Mouse (Mus musculus) heart, adult 2 months (tissue): ENCODE results near the gene 1700123L14Rik. TPM values are rescaled to one million over a fixed set of nuclear protein-coding genes. Genes with fewer than 3 reads are reported as not detected.

Source experiments
- DNase-seq, 2 experiments: peaks; one replicate each; pipeline ENCODE4 v3.0.0; 2021
- H3K27ac ChIP-seq: fragments of 200-600 bp; 2 replicates; pipeline ENCODE4 v1.8.1; 2022
- H3K27me3 ChIP-seq: fragments of 200-500 bp; 2 replicates; pipeline ENCODE4 v1.6.1; 2012; ENCODE audit warnings: mild to moderate bottlenecking, low read length, inconsistent platforms, mixed read lengths; ENCODE audit not compliant: control insufficient read depth, insufficient read depth
- H3K36me3 ChIP-seq: fragments of 200-500 bp; 2 replicates; pipeline ENCODE4 v1.6.1; 2012; ENCODE audit warnings: low read length, inconsistent platforms; ENCODE audit not compliant: control insufficient read depth, insufficient read depth
- H3K4me1 ChIP-seq: fragments of 200-500 bp; 2 replicates; pipeline ENCODE4 v1.6.1; 2011; ENCODE audit warnings: low read length; ENCODE audit not compliant: control insufficient read depth, insufficient read depth
- H3K4me3 ChIP-seq: fragments of 200-600 bp; 2 replicates; pipeline ENCODE4 v1.8.1; 2022
- H3K79me2 ChIP-seq: fragments of 200-500 bp; replicated peaks from 2 replicates; pipeline ENCODE4 v1.6.1; 2012; ENCODE audit warnings: mild to moderate bottlenecking, inconsistent platforms, low read length, moderate library complexity, mixed read lengths; ENCODE audit not compliant: control insufficient read depth, insufficient read depth
- H3K9ac ChIP-seq: fragments of 200-500 bp; 2 replicates; pipeline ENCODE4 v1.6.1; 2012; ENCODE audit warnings: low read depth, mild to moderate bottlenecking, control low read depth, inconsistent platforms, low read length, mixed read lengths
- CTCF ChIP-seq: fragments of 200-600 bp; IDR thresholded peaks from 2 replicates; pipeline ENCODE4 v1.8.1; 2022; ENCODE audit warnings: antibody characterized with exemption, mild to moderate bottlenecking, moderate library complexity
- EP300 ChIP-seq: fragments of 200-500 bp; IDR thresholded peaks from 2 replicates; pipeline ENCODE4 v1.6.1; 2011; ENCODE audit warnings: low read depth, low read length, control low read depth; ENCODE audit not compliant: insufficient read depth
- POLR2A ChIP-seq: fragments of 200-500 bp; IDR thresholded peaks from 2 replicates; pipeline ENCODE4 v1.6.1; 2011; ENCODE audit warnings: mild to moderate bottlenecking, low read depth, low read length, control low read depth; ENCODE audit not compliant: insufficient read depth
- WGBS: fragments of 180-500 bp; shearing (Covaris S2); methylation state at CpG from one replicate; pipeline ENCODE4 v1.1.7; 2018; 5-methylcytosine and 5-hydroxymethylcytosine counted together
- intact Hi-C: fragments of 180-260 bp; cut with DNase I; formaldehyde crosslinking; loops from one replicate; pipeline ENCODE4 v1.15.1; 2025
- polyA plus RNA-seq: library from polyadenylated mRNA; depleted of rRNA; stranded (reverse); fragments of >200 nt; gene quantifications from 2 replicates; pipeline ENCODE4 v1.2.3, GENCODE M21; 2012; rRNA removed
- total RNA-seq, 2 experiments: library from RNA; stranded (reverse); gene quantifications; 2 replicates each; pipeline ENCODE4 v1.2.3; 2021

Gene 1700123L14Rik
- total and polyA plus RNA-seq, 3 experiments = 0.12 TPM; not detected in 2

- no peak overlapping the region for H3K9ac ChIP-seq
- no peaks in the 10 kb centered on the region for H3K27me3 ChIP-seq
- H3K27ac ChIP-seq = no peak overlapping the region
- WGBS = 69% methylated on average over 3 of the region's 3 CpGs
- H3K79me2 ChIP-seq = no peaks in the 10 kb centered on the region
- intact Hi-C loops = no loop called here
- no peak for DNase-seq
- TF ChIP-seq POLR2A = no peak
- no peak for TF ChIP-seq CTCF
- no peak for TF ChIP-seq EP300
- H3K36me3 ChIP-seq = no peaks in the 10 kb centered on the region
- no peaks in the 10 kb centered on the region for H3K4me1 ChIP-seq
- no peak overlapping the region for H3K4me3 ChIP-seq
Observed at GRCm38 (mm10) chr6:96173681-96174080, 7.6 kb upstream of the 1700123L14Rik start.

DNA sequence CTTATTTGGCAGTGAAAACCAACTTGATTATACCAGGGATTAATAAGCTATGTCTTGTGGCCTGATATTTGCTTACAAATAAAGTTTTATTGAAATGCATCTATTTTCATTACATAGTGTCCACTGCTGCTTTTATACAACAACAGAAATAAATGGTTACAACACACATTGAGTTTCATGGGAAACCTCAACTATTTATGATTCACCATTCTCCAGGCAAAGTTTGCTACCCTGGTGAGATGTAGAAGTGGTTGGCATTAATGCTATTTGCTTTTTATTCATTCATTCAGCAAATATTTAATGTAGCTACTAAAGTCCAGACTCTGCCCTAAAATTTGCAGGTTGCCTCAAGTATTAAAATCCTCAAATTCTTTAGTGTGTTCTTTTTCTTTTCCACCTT lies 988 bp upstream of the 1700123L14Rik start:
- DNase-seq = no peak
- Histone ChIP-seq H3K36me3 (no peaks in the 10 kb centered on the region), H3K27me3 (no peaks in the 10 kb centered on the region), H3K27ac (no peak overlapping the region), H3K4me1 (no peaks in the 10 kb centered on the region), H3K79me2 (no peaks in the 10 kb centered on the region), H3K4me3 (no peak overlapping the region), H3K9ac (no peak overlapping the region)
- TF ChIP-seq CTCF (no peak), EP300 (no peak), POLR2A (no peak)
- intact Hi-C loops = no loop called here

DNA sequence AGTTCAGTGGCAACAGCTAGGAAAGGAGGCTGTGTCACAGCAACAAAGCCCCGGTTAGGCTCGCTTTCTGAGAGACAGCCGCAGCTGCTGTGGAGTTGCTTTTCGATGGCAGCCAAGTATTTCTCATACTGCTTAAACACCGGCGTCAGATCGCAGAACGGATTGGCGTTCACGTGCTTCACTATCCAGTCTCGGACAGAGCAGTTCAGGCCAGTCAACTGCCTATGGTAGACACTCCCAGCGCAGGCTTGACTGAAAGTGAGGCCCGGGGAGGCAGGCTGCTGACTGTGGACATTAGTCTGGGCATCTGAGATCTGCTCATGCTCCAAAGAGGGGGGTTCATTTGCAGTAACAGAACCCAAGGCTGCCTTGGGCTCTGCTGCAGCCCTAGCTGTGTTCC lies 640 bp downstream of the 1700123L14Rik start:
- H3K36me3 ChIP-seq = no peaks in the 10 kb centered on the region
- DNase-seq = peak; percentile 2 to 13
- no peak overlapping the region for H3K27ac ChIP-seq
- H3K27me3 ChIP-seq = no peaks in the 10 kb centered on the region
- no peak overlapping the region for H3K4me3 ChIP-seq
- H3K79me2 ChIP-seq = no peaks in the 10 kb centered on the region
- intact Hi-C loops = no loop called here
- H3K9ac ChIP-seq = no peak overlapping the region
- 79% methylated on average over 13 of the region's 13 CpGs for WGBS
- TF ChIP-seq CTCF (no peak), POLR2A (no peak), EP300 (no peak)
- H3K4me1 ChIP-seq = no peaks in the 10 kb centered on the region

GRCm38 (mm10) chr6:96143326-96143725 lies 22.7 kb downstream of the 1700123L14Rik start:
- Histone ChIP-seq H3K9ac (no peak overlapping the region), H3K36me3 (no peaks in the 10 kb centered on the region), H3K4me1 (no peaks in the 10 kb centered on the region), H3K79me2 (no peaks in the 10 kb centered on the region), H3K4me3 (no peak overlapping the region), H3K27me3 (no peaks in the 10 kb centered on the region), H3K27ac (no peak overlapping the region)
- WGBS = 85% methylated on average over 1 of the region's 1 CpGs
- TF ChIP-seq POLR2A = no peak
- no peak for TF ChIP-seq EP300
- no peak for TF ChIP-seq CTCF
- no peak for DNase-seq
- intact Hi-C loops = no loop called here

GRCm38 (mm10) chr6:96116534-96117272 lies 49.3 kb downstream of the 1700123L14Rik start:
- H3K27me3 ChIP-seq = 0 out of 2 replicates have a peak, but pooled peaks cover 1% of the 10 kb centered on the region
- H3K9ac ChIP-seq = no peak overlapping the region
- peak overlapping the region; percentile 44 for H3K4me3 ChIP-seq
- no peaks in the 10 kb centered on the region for H3K4me1 ChIP-seq
- H3K79me2 ChIP-seq = no peaks in the 10 kb centered on the region
- DNase-seq = peak; percentile 3 to 21
- WGBS = 1% methylated on average over 32 of the region's 32 CpGs
- intact Hi-C loops = no loop called here
- no peaks in the 10 kb centered on the region for H3K36me3 ChIP-seq
- H3K27ac ChIP-seq = no peak overlapping the region
- TF ChIP-seq CTCF (no peak), POLR2A (no peak), EP300 (no peak)

- Histone ChIP-seq H3K4me3 (peak overlapping the region; percentile 44), H3K4me1 (no peaks in the 10 kb centered on the region), H3K36me3 (no peaks in the 10 kb centered on the region), H3K79me2 (no peaks in the 10 kb centered on the region), H3K27me3 (0 out of 2 replicates have a peak, but pooled peaks cover 1% of the 10 kb centered on the region), H3K9ac (no peak overlapping the region), H3K27ac (no peak overlapping the region)
- no peak for DNase-seq
- intact Hi-C loops = no loop called here
- WGBS = 6% methylated on average over 6 of the region's 6 CpGs
- TF ChIP-seq EP300 (no peak), POLR2A (no peak), CTCF (no peak)
Observed at GRCm38 (mm10) chr6:96116148-96116533, 49.9 kb downstream of the 1700123L14Rik start.

Other genes with a start within 250 kb of the 1700123L14Rik start
- not detected for gene Fam19a1, start 53.1 kb downstream of the 1700123L14Rik start, total RNA-seq
- not detected in 2 replicates for gene Fam19a1, start 53.1 kb downstream of the 1700123L14Rik start, polyA plus RNA-seq